Mouse (Mus musculus) heart, embryonic 10.5 days (tissue): ENCODE data around the gene Twistnb. TPM values are rescaled to one million over a fixed set of nuclear protein-coding genes. Genes with fewer than 3 reads are reported as not detected.

Experiments used
- DNase-seq: peaks from one replicate; pipeline ENCODE4 v3.0.0-alpha.2; 2017; ENCODE audit warnings: low spot score
- H3K27ac ChIP-seq: fragments of 300-500 bp; sonication (generic); 2 replicates; pipeline ENCODE4 v1.5.1; 2016; ENCODE audit warnings: mild to moderate bottlenecking
- H3K27me3 ChIP-seq: fragments of 300-500 bp; sonication (generic); 2 replicates; pipeline ENCODE4 v1.6.1; 2016; ENCODE audit warnings: mild to moderate bottlenecking; ENCODE audit not compliant: poor library complexity, insufficient read depth, severe bottlenecking
- H3K36me3 ChIP-seq: fragments of 300-500 bp; sonication (generic); 2 replicates; pipeline ENCODE4 v1.6.1; 2016; ENCODE audit warnings: mild to moderate bottlenecking, moderate library complexity
- H3K4me1 ChIP-seq: fragments of 300-500 bp; sonication (generic); 2 replicates; pipeline ENCODE4 v1.6.1; 2016; ENCODE audit warnings: mild to moderate bottlenecking
- H3K4me3 ChIP-seq: fragments of 300-500 bp; sonication (generic); 2 replicates; pipeline ENCODE4 v1.5.1; 2016; ENCODE audit warnings: mild to moderate bottlenecking, moderate library complexity
- H3K9me3 ChIP-seq: fragments of 300-500 bp; sonication (generic); 2 replicates; pipeline ENCODE4 v1.6.1; 2016; ENCODE audit warnings: mild to moderate bottlenecking, moderate library complexity
- WGBS: fragments of 180-500 bp; shearing (Covaris S2); methylation state at CpG from one replicate; pipeline ENCODE4 v1.1.7; 2016; 5-methylcytosine and 5-hydroxymethylcytosine counted together
- polyA plus RNA-seq: library from polyadenylated mRNA; unstranded; fragments of >200 nt; fragmentation: Nextera tagmentation; extraction: Ambion mirVana; gene quantifications from 2 replicates; pipeline ENCODE4 v1.2.1, GENCODE M21; 2016

Twistnb gene
- polyA plus RNA-seq, 1 experiment from 2014 or later = 50.4 TPM

- 99% methylated on average over 4 of the region's 4 CpGs for WGBS
- DNase-seq = no peak
- Histone ChIP-seq H3K4me1 (peaks cover 6% of the 10 kb centered on the region; the same call in 1 of the 2 replicates), H3K4me3 (no peak overlapping the region), H3K27me3 (no peaks in the 10 kb centered on the region), H3K36me3 (peaks cover 29% of the 10 kb centered on the region), H3K9me3 (no peaks in the 10 kb centered on the region), H3K27ac (no peak overlapping the region)
Measured at GRCm38 (mm10) chr12:33434758-33435157, 5.3 kb downstream of the Twistnb start.

GRCm38 (mm10) chr12:33455418-33455817 lies 26.0 kb downstream of the Twistnb start:
- no peak overlapping the region for H3K4me3 ChIP-seq
- H3K27me3 ChIP-seq = no peaks in the 10 kb centered on the region
- H3K4me1 ChIP-seq = no peaks in the 10 kb centered on the region
- H3K9me3 ChIP-seq = no peaks in the 10 kb centered on the region
- WGBS = 83% methylated on average over 7 of the region's 7 CpGs
- no peaks in the 10 kb centered on the region for H3K36me3 ChIP-seq
- no peak for DNase-seq
- no peak overlapping the region for H3K27ac ChIP-seq

GRCm38 (mm10) chr12:33456242-33456641 lies 26.8 kb downstream of the Twistnb start:
- DNase-seq = no peak
- Histone ChIP-seq H3K27ac (no peak overlapping the region), H3K4me3 (no peak overlapping the region), H3K9me3 (no peaks in the 10 kb centered on the region), H3K27me3 (no peaks in the 10 kb centered on the region), H3K4me1 (no peaks in the 10 kb centered on the region), H3K36me3 (no peaks in the 10 kb centered on the region)
- 51% methylated on average over 5 of the region's 5 CpGs for WGBS

GRCm38 (mm10) chr12:33480975-33481374 lies 51.5 kb downstream of the Twistnb start:
- 27% methylated on average over 5 of the region's 5 CpGs for WGBS
- no peaks in the 10 kb centered on the region for H3K9me3 ChIP-seq
- no peaks in the 10 kb centered on the region for H3K4me1 ChIP-seq
- H3K27me3 ChIP-seq = no peaks in the 10 kb centered on the region
- no peaks in the 10 kb centered on the region for H3K36me3 ChIP-seq
- no peak overlapping the region for H3K4me3 ChIP-seq
- DNase-seq = no peak
- no peak overlapping the region for H3K27ac ChIP-seq

- H3K27me3 ChIP-seq = no peaks in the 10 kb centered on the region
- no peaks in the 10 kb centered on the region for H3K4me1 ChIP-seq
- no peak overlapping the region for H3K4me3 ChIP-seq
- no peak for DNase-seq
- H3K9me3 ChIP-seq = no peaks in the 10 kb centered on the region
- H3K27ac ChIP-seq = no peak overlapping the region
- no peaks in the 10 kb centered on the region for H3K36me3 ChIP-seq
- 74% methylated on average over 2 of the region's 2 CpGs for WGBS
Measured at GRCm38 (mm10) chr12:33482931-33483330, 53.5 kb downstream of the Twistnb start.

Other genes with a start within 250 kb of the Twistnb start
- 0.34 TPM in 1 of 2 replicates, not detected in the other for gene Efcab10, start 34.8 kb upstream of the Twistnb start, polyA plus RNA-seq